Mouse (Mus musculus): Measurements from ENCODE around the gene Hnrnpr. TPM values are rescaled to one million over a fixed set of nuclear protein-coding genes. Genes with fewer than 3 reads are reported as not detected.
A peak's percentile ranks its signal among the peaks of the same experiment; 100 is the strongest.

The Hnrnpr gene
- 82.2 and 82.9 TPM in 2 replicates for polyA plus RNA-seq (2015; fragmentation: Nextera tagmentation; extraction: Ambion mirVana)

DNA sequence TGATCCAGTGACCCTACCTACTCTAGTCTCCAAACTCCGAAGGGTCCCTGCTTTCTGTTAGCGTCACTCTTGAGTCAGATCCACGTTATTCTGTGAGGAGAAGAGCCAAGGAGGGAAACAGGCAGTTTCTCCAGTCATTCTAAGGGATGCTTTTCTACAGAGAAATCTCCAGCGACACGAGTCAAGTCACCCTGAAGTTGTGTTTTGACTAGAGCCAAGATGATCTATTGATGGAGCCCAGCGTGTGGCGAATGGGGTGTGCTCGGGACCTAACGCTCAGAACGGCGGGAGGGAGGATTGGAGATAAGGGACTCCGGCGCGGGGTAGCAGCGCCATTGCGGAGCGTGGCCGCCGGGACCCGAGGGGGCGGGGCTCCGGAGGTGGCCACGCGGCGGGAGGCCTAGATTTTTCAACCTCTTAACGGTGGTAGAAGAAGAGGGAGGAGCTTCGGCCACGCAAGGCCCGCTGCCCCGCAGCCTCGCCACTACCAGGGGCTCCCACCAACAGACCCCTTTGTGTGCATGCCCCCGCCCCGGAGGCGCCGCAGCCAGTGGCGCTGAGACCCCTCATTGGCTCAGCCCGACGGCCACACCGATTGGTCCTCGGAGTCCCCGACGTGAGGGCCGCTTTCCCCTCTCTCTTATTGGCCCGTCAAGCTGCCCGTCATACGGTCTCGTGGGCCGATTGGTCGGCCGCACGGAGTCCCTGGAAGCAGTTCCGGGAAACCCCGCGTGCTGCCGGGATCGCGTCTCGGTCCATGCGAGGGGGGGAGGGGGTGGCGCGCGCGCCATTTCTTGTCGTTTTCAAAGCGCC is at the start of gene Hnrnpr:
TSS of gene Hnrnpr (plus strand) at position 714 of the 813 bp plus-strand sequence.
- Histone ChIP-seq H3K27ac (ENCODE audit: low read length) (peak within 1 kb of the TSS; percentile 88), H3K9ac (replicated peaks; ENCODE audit: low read depth) (peak within 1 kb of the TSS; percentile 80), H3K4me1 (ENCODE audit: insufficient read depth, low read depth, low read length) (peaks cover 8% of the 10 kb centered on the region), H3K36me3 (ENCODE audit: insufficient read depth, low read length) (no peaks in the 10 kb centered on the region), H3K9me3 (ENCODE audit: low read length) (no peaks in the 10 kb centered on the region), H3K27me3 (replicated peaks; ENCODE audit: insufficient read depth, low read length) (no peaks in the 10 kb centered on the region), H3K4me2 (replicated peaks; ENCODE audit: low read depth, low read length) (peak within 1 kb of the TSS; percentile 75), H3K4me3 (ENCODE audit: low read depth, low read length) (peak within 1 kb of the TSS; percentile 97)
- WGBS: 2% methylated on average over 55 of the region's 65 CpGs
- no peak for TF ChIP-seq CTCF (IDR thresholded peaks at IDR 0.05)
- ATAC-seq (peak; percentile 98), DNase-seq (ENCODE audit: low spot score) (peak; percentile 98)

DNA sequence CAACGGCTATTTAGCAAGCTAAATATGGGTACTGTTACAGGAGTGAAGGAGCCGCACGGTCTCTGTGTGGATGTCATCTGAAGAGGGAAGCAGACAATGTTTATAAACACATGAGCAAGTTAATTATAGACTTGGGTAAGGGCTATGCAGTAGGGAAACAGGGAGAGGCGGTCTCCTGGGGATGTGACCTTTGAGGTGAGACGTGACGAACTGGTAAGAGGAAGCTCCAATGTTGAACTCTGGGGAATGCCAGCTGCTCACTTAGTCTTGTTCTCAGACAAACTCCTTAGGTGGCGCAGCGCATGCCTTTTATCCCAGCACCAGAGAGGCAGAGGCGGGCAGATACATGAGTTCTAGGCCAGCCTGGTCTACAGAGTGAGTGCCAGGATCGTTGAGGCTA is 48.8 kb upstream of the Hnrnpr start:
- H3K36me3 ChIP-seq (ENCODE audit: insufficient read depth, low read length): no peaks in the 10 kb centered on the region
- peak; percentile 27 for ATAC-seq
- no peak overlapping the region for H3K9ac ChIP-seq (replicated peaks; ENCODE audit: low read depth)
- TF ChIP-seq CTCF (IDR thresholded peaks at IDR 0.05) (peak; percentile 12; the same call in 1 of the 2 replicates), EP300 (IDR thresholded peaks at IDR 0.05) (no peak)
- WGBS: 45% methylated on average over 10 of the region's 10 CpGs
- no peaks in the 10 kb centered on the region for H3K4me1 ChIP-seq (ENCODE audit: insufficient read depth, low read depth, low read length)
- H3K27me3 ChIP-seq (replicated peaks; ENCODE audit: insufficient read depth, low read length): no peaks in the 10 kb centered on the region
- peak; percentile 58 for DNase-seq (ENCODE audit: low spot score)
- no peak overlapping the region for H3K4me2 ChIP-seq (replicated peaks; ENCODE audit: low read depth, low read length)
- H3K4me3 ChIP-seq (ENCODE audit: low read depth, low read length): no peak overlapping the region
- no peaks in the 10 kb centered on the region for H3K9me3 ChIP-seq (ENCODE audit: low read length)
- no peak overlapping the region; the same call in 1 of the 2 replicates for H3K27ac ChIP-seq (ENCODE audit: low read length)

DNA sequence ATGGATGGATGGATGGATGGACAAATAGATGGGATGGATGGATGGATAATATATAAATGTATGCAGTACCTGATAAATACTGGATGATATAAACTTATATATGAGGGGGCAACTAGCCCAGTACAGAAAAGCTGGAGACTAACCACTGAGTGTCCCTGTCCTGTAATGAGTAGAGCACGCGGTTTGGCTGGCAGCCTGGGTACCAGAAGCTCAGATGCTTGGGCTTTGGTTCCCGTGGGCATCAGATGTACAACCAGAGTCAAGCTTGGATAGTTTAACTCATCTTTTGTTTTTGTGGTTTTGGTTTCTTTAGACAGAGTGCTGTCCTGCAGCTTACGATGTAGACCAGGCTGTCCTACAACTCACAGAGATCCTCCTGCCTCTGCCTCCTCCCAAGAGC is 47.2 kb upstream of the Hnrnpr start:
- no peak overlapping the region for H3K9ac ChIP-seq (replicated peaks; ENCODE audit: low read depth)
- ATAC-seq: no peak
- no peak overlapping the region for H3K27ac ChIP-seq (ENCODE audit: low read length)
- no peak overlapping the region for H3K4me3 ChIP-seq (ENCODE audit: low read depth, low read length)
- H3K4me2 ChIP-seq (replicated peaks; ENCODE audit: low read depth, low read length): no peak overlapping the region
- no peaks in the 10 kb centered on the region for H3K9me3 ChIP-seq (ENCODE audit: low read length)
- 95% methylated on average over 4 of the region's 4 CpGs for WGBS
- H3K4me1 ChIP-seq (ENCODE audit: insufficient read depth, low read depth, low read length): no peaks in the 10 kb centered on the region
- H3K36me3 ChIP-seq (ENCODE audit: insufficient read depth, low read length): no peaks in the 10 kb centered on the region
- DNase-seq (ENCODE audit: low spot score): no peak
- TF ChIP-seq CTCF (IDR thresholded peaks at IDR 0.05): no peak
- TF ChIP-seq EP300 (IDR thresholded peaks at IDR 0.05): no peak
- H3K27me3 ChIP-seq (replicated peaks; ENCODE audit: insufficient read depth, low read length): no peaks in the 10 kb centered on the region

DNA sequence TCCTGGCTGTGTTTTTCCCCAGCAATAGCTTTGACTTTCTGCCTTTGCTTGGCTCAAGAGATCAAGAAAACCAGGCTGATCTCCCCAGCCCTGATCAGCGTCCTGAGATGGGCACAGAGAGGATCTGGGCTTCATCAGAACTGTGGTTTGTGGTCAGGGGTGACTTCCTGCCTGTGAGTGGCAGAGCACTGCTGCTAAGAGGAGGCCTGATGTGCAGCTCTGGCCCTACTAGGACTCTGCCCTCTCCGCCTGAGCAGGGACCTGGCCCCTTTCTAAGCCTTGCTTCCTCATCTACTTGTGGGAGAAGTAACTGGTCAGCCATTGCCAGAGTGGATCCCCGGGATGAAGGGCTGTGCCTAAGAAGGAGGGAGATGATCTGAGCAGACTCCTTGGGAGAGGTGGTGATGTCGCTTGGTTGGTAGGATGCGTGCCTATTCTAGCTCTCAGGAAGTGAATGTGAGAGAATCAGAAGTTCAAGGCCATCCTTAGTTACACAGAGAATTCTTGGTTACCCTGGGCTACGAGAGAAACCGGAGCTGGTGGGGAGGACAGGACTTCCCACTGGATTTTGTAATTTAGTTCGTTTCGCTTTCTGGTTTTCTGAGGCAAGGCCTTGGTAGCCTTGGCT is 43.9 kb upstream of the Hnrnpr start:
- H3K4me2 ChIP-seq (replicated peaks; ENCODE audit: low read depth, low read length): no peak overlapping the region
- H3K9ac ChIP-seq (replicated peaks; ENCODE audit: low read depth): no peak overlapping the region
- H3K36me3 ChIP-seq (ENCODE audit: insufficient read depth, low read length): no peaks in the 10 kb centered on the region
- no peaks in the 10 kb centered on the region for H3K9me3 ChIP-seq (ENCODE audit: low read length)
- H3K27me3 ChIP-seq (replicated peaks; ENCODE audit: insufficient read depth, low read length): no peaks in the 10 kb centered on the region
- H3K4me3 ChIP-seq (ENCODE audit: low read depth, low read length): no peak overlapping the region
- ATAC-seq (no peak), DNase-seq (ENCODE audit: low spot score) (no peak)
- WGBS: 68% methylated on average over 9 of the region's 9 CpGs
- no peak overlapping the region for H3K27ac ChIP-seq (ENCODE audit: low read length)
- H3K4me1 ChIP-seq (ENCODE audit: insufficient read depth, low read depth, low read length): no peaks in the 10 kb centered on the region
- TF ChIP-seq CTCF (IDR thresholded peaks at IDR 0.05) (no peak), EP300 (IDR thresholded peaks at IDR 0.05) (no peak)

DNA sequence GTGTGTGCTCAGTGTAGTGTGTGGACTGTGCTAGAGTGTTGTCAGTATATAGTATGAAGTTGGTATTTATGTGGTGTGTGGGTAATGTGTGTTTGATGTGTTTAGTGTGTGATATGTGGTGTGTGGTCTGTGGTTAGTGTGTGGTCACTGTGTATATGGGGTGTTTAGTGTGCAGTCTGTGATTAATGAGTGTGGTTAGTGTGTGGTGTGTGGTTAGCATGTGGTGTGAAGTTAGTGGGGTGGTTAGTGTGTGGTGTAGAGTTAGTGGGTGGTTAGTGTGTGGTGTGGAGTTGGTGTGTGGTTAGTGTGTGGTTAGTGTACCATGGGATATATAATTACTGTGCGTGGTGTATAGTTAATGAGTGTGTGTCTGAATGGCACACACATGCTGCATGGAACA is 41.8 kb upstream of the Hnrnpr start:
- peaks cover 8% of the 10 kb centered on the region; the same call in 1 of the 2 replicates for H3K9me3 ChIP-seq (ENCODE audit: low read length)
- ATAC-seq (no peak), DNase-seq (ENCODE audit: low spot score) (no peak)
- 91% methylated on average over 1 of the region's 1 CpGs for WGBS
- no peak overlapping the region for H3K27ac ChIP-seq (ENCODE audit: low read length)
- no peaks in the 10 kb centered on the region for H3K27me3 ChIP-seq (replicated peaks; ENCODE audit: insufficient read depth, low read length)
- H3K4me1 ChIP-seq (ENCODE audit: insufficient read depth, low read depth, low read length): no peaks in the 10 kb centered on the region
- TF ChIP-seq CTCF (IDR thresholded peaks at IDR 0.05) (no peak), EP300 (IDR thresholded peaks at IDR 0.05) (no peak)
- H3K4me2 ChIP-seq (replicated peaks; ENCODE audit: low read depth, low read length): no peak overlapping the region
- no peak overlapping the region for H3K4me3 ChIP-seq (ENCODE audit: low read depth, low read length)
- H3K9ac ChIP-seq (replicated peaks; ENCODE audit: low read depth): no peak overlapping the region
- no peaks in the 10 kb centered on the region for H3K36me3 ChIP-seq (ENCODE audit: insufficient read depth, low read length)

DNA sequence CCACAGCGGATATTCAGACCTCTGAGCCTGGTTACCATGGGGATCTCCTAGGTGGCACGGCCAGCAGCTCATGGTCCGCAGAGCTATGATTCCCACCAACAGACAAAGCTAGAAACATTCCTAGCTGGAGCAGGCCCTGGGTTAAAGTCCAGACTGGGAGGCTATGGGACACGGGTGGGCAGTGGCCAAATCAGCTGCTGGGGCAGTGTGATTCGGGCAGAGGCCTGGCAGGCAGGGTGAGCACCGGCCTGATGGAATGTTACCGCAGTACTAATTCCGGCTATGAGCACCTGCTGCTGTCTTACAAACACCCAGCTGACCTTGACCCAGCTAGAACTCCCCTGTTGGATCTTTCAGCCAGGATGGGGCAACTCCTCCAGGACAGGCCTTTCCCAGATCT is 40.1 kb upstream of the Hnrnpr start:
- TF ChIP-seq CTCF (IDR thresholded peaks at IDR 0.05) (no peak), EP300 (IDR thresholded peaks at IDR 0.05) (no peak)
- Histone ChIP-seq H3K27me3 (replicated peaks; ENCODE audit: insufficient read depth, low read length) (no peaks in the 10 kb centered on the region), H3K4me3 (ENCODE audit: low read depth, low read length) (no peak overlapping the region), H3K4me2 (replicated peaks; ENCODE audit: low read depth, low read length) (no peak overlapping the region), H3K27ac (ENCODE audit: low read length) (no peak overlapping the region), H3K9me3 (ENCODE audit: low read length) (peaks cover 8% of the 10 kb centered on the region; the same call in 1 of the 2 replicates), H3K36me3 (ENCODE audit: insufficient read depth, low read length) (no peaks in the 10 kb centered on the region), H3K4me1 (ENCODE audit: insufficient read depth, low read depth, low read length) (no peaks in the 10 kb centered on the region), H3K9ac (replicated peaks; ENCODE audit: low read depth) (no peak overlapping the region)
- DNase-seq (ENCODE audit: low spot score) (no peak), ATAC-seq (no peak)
- WGBS: 88% methylated on average over 8 of the region's 8 CpGs

All from lung, postnatal 0 days (tissue).